Mouse (Mus musculus): ENCODE measurements around the gene Ccdc134. TPM values are rescaled to one million over a fixed set of nuclear protein-coding genes. Genes with fewer than 3 reads are reported as not detected.
"Not testable (repeated sequence)": the region's sequence is repeated elsewhere in the genome, so short reads cannot be mapped to it uniquely, and the experiment has no call there.

The Ccdc134 gene
- polyA plus RNA-seq, 1 experiment from 2014 or later, result 20.5 TPM

DNA sequence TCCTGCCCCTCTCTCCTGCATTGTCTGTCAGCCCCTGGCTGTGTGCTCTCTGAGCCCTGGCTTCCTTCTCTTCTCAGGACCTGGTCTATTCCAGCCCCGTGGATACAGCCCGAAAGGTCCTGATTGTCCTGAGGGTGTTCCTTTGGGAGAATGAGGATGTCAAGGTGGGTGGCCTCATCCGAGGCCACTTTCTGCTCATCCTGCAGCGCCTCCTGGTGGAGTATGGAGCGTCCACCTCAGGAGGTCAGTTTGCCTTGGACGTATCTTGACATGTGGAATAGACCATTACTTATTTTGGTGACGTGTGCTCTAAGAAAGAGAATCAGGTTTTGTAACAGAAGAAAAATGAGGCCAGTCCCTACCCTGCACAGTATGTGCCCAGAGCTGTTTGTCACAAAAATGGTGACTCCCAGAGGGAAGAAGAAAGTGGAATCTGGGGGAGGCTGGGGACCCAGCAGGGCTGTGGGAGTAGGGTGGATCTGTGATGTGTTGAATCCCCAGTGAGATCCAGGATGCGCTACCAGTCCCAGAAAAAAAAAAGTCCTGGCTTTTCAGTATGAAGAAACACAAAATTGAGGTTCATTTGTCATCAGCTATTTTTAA lies 20.7 kb upstream of the Ccdc134 start:
- ATAC-seq (ENCODE audit: insufficient read depth) (no peak), DNase-seq (peak; percentile 63)
- Histone ChIP-seq H3K36me3 (ENCODE audit: insufficient read depth) (no peaks in the 10 kb centered on the region), H3K4me1 (ENCODE audit: insufficient read depth) (no peaks in the 10 kb centered on the region), H3K4me3 (ENCODE audit: low read depth, low read length) (no peak overlapping the region), H3K27me3 (ENCODE audit: insufficient read depth, low read length) (no peaks in the 10 kb centered on the region; the same call in 1 of the 2 replicates), H3K4me2 (no peak overlapping the region), H3K27ac (ENCODE audit: low read depth) (no peak overlapping the region), H3K9me3 (ENCODE audit: low read depth, low read length) (no peaks in the 10 kb centered on the region), H3K9ac (no peak overlapping the region)
- TF ChIP-seq CTCF (IDR thresholded peaks at IDR 0.05; ENCODE audit: low read depth), result peak; percentile 70
- WGBS, result 18% methylated on average over 8 of the region's 8 CpGs

DNA sequence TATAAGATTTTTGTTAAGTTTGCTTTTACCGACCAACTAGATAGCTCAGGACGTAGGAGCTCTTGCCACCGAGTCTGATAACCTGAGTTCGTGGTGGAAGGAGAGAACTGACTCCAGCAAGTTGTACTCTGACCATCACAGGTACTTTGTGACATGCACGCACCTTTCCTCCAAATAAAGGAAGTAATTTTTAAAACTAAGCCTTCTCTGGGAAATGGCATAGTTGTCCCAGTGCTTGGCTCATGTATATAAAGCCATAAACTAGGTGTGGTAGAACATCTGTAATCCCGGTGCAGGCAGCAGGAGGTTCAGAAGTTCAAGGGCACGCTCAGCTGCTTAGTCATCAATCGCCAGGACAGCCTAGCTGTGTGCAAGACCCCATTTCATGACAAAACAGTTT lies 7.2 kb upstream of the Ccdc134 start:
- Histone ChIP-seq H3K4me1 (ENCODE audit: insufficient read depth) (no peaks in the 10 kb centered on the region), H3K36me3 (ENCODE audit: insufficient read depth) (no peaks in the 10 kb centered on the region), H3K4me2 (no peak overlapping the region), H3K4me3 (ENCODE audit: low read depth, low read length) (no peak overlapping the region), H3K9me3 (ENCODE audit: low read depth, low read length) (no peaks in the 10 kb centered on the region), H3K27ac (ENCODE audit: low read depth) (no peak overlapping the region), H3K9ac (no peak overlapping the region), H3K27me3 (ENCODE audit: insufficient read depth, low read length) (no peaks in the 10 kb centered on the region)
- DNase-seq (no peak), ATAC-seq (ENCODE audit: insufficient read depth) (no peak)
- no peak for TF ChIP-seq CTCF (IDR thresholded peaks at IDR 0.05; ENCODE audit: low read depth)
- 75% methylated on average over 8 of the region's 8 CpGs for WGBS

DNA sequence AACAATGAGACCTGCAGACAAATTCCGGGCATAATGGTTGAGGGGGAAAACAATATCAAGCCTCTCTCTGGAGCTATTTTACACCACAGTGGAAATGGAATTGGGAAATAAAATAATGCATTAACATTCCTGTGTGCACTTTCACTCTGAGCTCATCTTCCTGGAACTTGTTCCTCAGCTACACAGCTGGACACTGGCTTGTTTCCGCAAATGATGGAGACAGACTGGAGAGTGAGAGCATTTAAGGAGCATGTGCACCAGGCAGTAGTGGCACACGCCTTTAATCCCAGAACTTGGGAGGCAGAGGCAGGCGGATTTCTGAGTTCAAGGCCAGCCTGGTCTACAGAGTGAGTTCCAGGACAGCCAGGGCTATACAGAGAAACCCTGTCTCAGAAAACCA lies 1.0 kb upstream of the Ccdc134 start:
- H3K9ac ChIP-seq; H3K36me3 ChIP-seq (ENCODE audit: insufficient read depth); DNase-seq; H3K4me1 ChIP-seq (ENCODE audit: insufficient read depth); ATAC-seq (ENCODE audit: insufficient read depth); H3K4me3 ChIP-seq (ENCODE audit: low read depth, low read length); H3K27ac ChIP-seq (ENCODE audit: low read depth); H3K27me3 ChIP-seq (ENCODE audit: insufficient read depth, low read length); H3K9me3 ChIP-seq (ENCODE audit: low read depth, low read length): not testable (repeated sequence)
- peak overlapping the region; percentile 94 for H3K4me2 ChIP-seq
- 83% methylated on average over 4 of the region's 4 CpGs for WGBS

DNA sequence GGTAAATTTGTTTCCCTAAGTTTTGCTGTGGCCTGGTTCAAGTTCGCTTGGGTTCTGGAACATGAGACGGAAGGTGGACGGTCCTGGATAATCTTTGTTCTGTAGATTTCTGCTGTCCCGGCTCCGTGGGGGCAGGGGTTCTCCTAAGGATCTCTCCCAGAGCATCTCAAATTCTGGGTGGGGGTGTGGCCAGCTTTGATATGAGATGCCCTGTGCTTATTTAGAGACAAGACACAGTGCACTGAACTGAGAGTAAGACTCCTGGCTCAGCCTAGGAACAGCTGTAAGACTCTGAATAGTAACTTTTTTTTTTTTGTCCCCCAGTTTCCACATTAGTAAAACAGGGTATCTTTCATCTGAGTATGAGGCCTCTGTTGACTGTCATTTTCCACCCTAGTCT lies 676 bp downstream of the Ccdc134 start:
- under 1% methylated on average over 5 of the region's 5 CpGs for WGBS

DNA sequence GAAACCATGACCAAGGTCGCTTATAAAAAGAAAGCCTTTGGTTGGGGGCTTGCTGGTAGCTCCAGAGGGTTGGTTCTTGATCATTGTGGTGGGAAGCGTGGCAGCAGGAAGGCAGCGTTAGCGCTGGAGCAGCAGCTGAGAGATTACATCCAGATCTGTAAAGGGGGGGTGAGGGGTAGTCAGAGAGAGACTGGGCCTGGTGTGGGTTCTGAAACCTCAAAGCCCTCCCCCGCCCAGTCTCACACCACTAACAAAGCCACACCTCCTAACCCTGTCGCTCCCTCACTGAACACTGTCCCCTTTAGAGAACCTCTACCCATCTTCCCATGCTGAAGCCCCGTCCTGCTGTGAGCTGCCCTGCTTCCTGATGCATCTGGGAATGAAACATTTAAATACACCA lies 2.9 kb downstream of the Ccdc134 start:
- H3K4me3 ChIP-seq (ENCODE audit: low read depth, low read length), result no peak overlapping the region
- no peaks in the 10 kb centered on the region for H3K9me3 ChIP-seq (ENCODE audit: low read depth, low read length)
- WGBS, result 66% methylated on average over 7 of the region's 7 CpGs
- H3K27me3 ChIP-seq (ENCODE audit: insufficient read depth, low read length), result no peaks in the 10 kb centered on the region
- H3K4me2 ChIP-seq, result no peak overlapping the region
- H3K9ac ChIP-seq, result no peak overlapping the region
- H3K36me3 ChIP-seq (ENCODE audit: insufficient read depth), result peaks cover 14% of the 10 kb centered on the region; the same call in 1 of the 2 replicates
- H3K27ac ChIP-seq (ENCODE audit: low read depth), result no peak overlapping the region
- H3K4me1 ChIP-seq (ENCODE audit: insufficient read depth), result peaks cover 6% of the 10 kb centered on the region; the same call in 1 of the 2 replicates
- ATAC-seq (ENCODE audit: insufficient read depth) (no peak), DNase-seq (no peak)
- no peak for TF ChIP-seq CTCF (IDR thresholded peaks at IDR 0.05; ENCODE audit: low read depth)

More for the DNA sequence above, 676 bp downstream of the Ccdc134 start:
- H3K9ac ChIP-seq, result peak overlapping the region; percentile 78
- peak overlapping the region; percentile 76; the same call in 1 of the 2 replicates for H3K27ac ChIP-seq (ENCODE audit: low read depth)
- H3K4me3 ChIP-seq (ENCODE audit: low read depth, low read length), result peak overlapping the region; percentile 76
- H3K27me3 ChIP-seq (ENCODE audit: insufficient read depth, low read length), result no peaks in the 10 kb centered on the region
- peaks cover 14% of the 10 kb centered on the region; the same call in 1 of the 2 replicates for H3K36me3 ChIP-seq (ENCODE audit: insufficient read depth)
- TF ChIP-seq CTCF (IDR thresholded peaks at IDR 0.05; ENCODE audit: low read depth), result no peak
- DNase-seq (peak; percentile 44), ATAC-seq (ENCODE audit: insufficient read depth) (peak; percentile 8; the same call in 1 of the 2 replicates)
- peak overlapping the region; percentile 94 for H3K4me2 ChIP-seq
- H3K4me1 ChIP-seq (ENCODE audit: insufficient read depth), result peaks cover 6% of the 10 kb centered on the region; the same call in 1 of the 2 replicates
- no peaks in the 10 kb centered on the region for H3K9me3 ChIP-seq (ENCODE audit: low read depth, low read length)

DNA sequence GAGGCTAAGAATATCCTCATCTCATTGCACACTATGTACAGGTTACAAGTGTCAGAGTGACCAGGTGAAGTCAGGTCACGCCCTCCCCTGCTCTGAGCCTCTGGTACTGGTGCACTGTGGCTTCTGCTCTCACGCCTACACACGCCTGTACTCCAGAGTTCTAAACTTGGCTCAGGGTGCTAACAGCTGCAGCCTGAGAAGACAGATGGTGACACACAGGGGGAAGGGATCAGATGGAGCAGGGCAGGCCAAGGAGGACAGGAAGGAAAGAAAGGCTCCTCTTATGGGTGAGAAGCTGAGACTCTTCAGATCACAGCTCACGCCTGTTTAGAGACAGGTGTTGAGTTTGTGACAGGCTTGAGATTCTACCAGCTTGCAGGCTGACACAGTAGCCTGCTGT lies 7.7 kb downstream of the Ccdc134 start:
- Histone ChIP-seq H3K4me3 (ENCODE audit: low read depth, low read length) (no peak overlapping the region), H3K27ac (ENCODE audit: low read depth) (no peak overlapping the region), H3K36me3 (ENCODE audit: insufficient read depth) (peaks cover 15% of the 10 kb centered on the region; the same call in 1 of the 2 replicates), H3K4me1 (ENCODE audit: insufficient read depth) (no peaks in the 10 kb centered on the region), H3K27me3 (ENCODE audit: insufficient read depth, low read length) (no peaks in the 10 kb centered on the region), H3K9ac (no peak overlapping the region), H3K9me3 (ENCODE audit: low read depth, low read length) (no peaks in the 10 kb centered on the region), H3K4me2 (no peak overlapping the region)
- WGBS, result 72% methylated on average over 4 of the region's 4 CpGs
- DNase-seq (no peak), ATAC-seq (ENCODE audit: insufficient read depth) (no peak)
- TF ChIP-seq CTCF (IDR thresholded peaks at IDR 0.05; ENCODE audit: low read depth), result no peak

DNA sequence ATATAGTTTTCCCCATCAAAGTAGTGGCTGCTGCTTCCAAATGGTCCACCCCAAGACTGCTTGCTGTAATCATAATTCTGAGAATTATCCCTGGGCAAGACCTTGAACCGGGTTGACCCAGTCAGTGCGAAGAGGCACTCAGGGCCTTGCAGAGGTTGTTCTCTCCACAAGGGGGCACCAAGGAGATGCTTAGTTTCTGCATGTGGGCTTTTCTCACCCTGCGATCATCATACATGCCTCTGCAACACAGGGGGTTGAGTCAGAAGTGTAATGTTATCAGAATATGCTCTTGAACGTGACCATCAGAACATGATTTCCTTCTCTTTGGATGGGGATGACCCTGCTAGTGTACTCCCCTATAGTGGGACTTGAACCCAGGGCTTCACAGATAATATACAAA lies 10.8 kb downstream of the Ccdc134 start:
- Histone ChIP-seq H3K9me3 (ENCODE audit: low read depth, low read length) (no peaks in the 10 kb centered on the region), H3K36me3 (ENCODE audit: insufficient read depth) (peaks cover 11% of the 10 kb centered on the region; the same call in 1 of the 2 replicates), H3K4me1 (ENCODE audit: insufficient read depth) (no peaks in the 10 kb centered on the region), H3K4me2 (no peak overlapping the region), H3K9ac (no peak overlapping the region), H3K27me3 (ENCODE audit: insufficient read depth, low read length) (no peaks in the 10 kb centered on the region), H3K4me3 (ENCODE audit: low read depth, low read length) (no peak overlapping the region), H3K27ac (ENCODE audit: low read depth) (no peak overlapping the region)
- TF ChIP-seq CTCF (IDR thresholded peaks at IDR 0.05; ENCODE audit: low read depth), result peak; percentile 86
- ATAC-seq (ENCODE audit: insufficient read depth) (no peak; the same call in 1 of the 2 replicates), DNase-seq (peak; percentile 86)
- WGBS, result 54% methylated on average over 4 of the region's 4 CpGs

All from lung, embryonic 14.5 days (tissue).